Mouse (Mus musculus) neural tube, embryonic 12.5 days (tissue): Measurements from ENCODE around the gene Nags. TPM values are rescaled to one million over a fixed set of nuclear protein-coding genes. Genes with fewer than 3 reads are reported as not detected.

Source experiments
- ATAC-seq: fragments of 200-750 bp; cut with Nextera tagmentation; 2 replicates; pipeline ENCODE4 v1.8.0; 2017; ENCODE audit warnings: low read depth, mild to moderate bottlenecking, moderate TSS enrichment, moderate library complexity; ENCODE audit not compliant: low FRiP score
- H3K27ac ChIP-seq: fragments of 300-500 bp; sonication (generic); 2 replicates; pipeline ENCODE4 v1.5.1; 2016
- H3K27me3 ChIP-seq: fragments of 300-500 bp; sonication (generic); replicated peaks from 2 replicates; pipeline ENCODE4 v1.6.1; 2016; ENCODE audit warnings: mild to moderate bottlenecking
- H3K36me3 ChIP-seq: fragments of 300-500 bp; sonication (generic); 2 replicates; pipeline ENCODE4 v1.6.1; 2016; ENCODE audit warnings: mild to moderate bottlenecking
- H3K4me1 ChIP-seq: fragments of 300-500 bp; sonication (generic); 2 replicates; pipeline ENCODE4 v1.6.1; 2016
- H3K4me2 ChIP-seq: fragments of 300-500 bp; sonication (generic); replicated peaks from 2 replicates; pipeline ENCODE4 v1.6.1; 2016; ENCODE audit warnings: mild to moderate bottlenecking
- H3K4me3 ChIP-seq: fragments of 300-500 bp; sonication (generic); 2 replicates; pipeline ENCODE4 v1.5.1; 2016
- H3K9ac ChIP-seq: fragments of 300-500 bp; sonication (generic); 2 replicates; pipeline ENCODE4 v1.6.1; 2016; ENCODE audit warnings: mild to moderate bottlenecking
- H3K9me3 ChIP-seq: fragments of 300-500 bp; sonication (generic); 2 replicates; pipeline ENCODE4 v1.6.1; 2016; ENCODE audit warnings: mild to moderate bottlenecking
- WGBS: fragments of 180-500 bp; shearing (Covaris S2); methylation state at CpG from one replicate; pipeline ENCODE4 v1.1.7; 2016; 5-methylcytosine and 5-hydroxymethylcytosine counted together
- polyA plus RNA-seq: library from polyadenylated mRNA; unstranded; fragments of >200 nt; fragmentation: Nextera tagmentation; extraction: Ambion mirVana; gene quantifications from 2 replicates; pipeline ENCODE4 v1.2.1, GENCODE M21; 2016

Nags gene
- polyA plus RNA-seq, 1 experiment from 2014 or later = not detected

- Histone ChIP-seq H3K4me2 (no peak overlapping the region), H3K9ac (no peak overlapping the region), H3K27ac (no peak overlapping the region), H3K36me3 (peaks cover 31% of the 10 kb centered on the region), H3K4me3 (no peak overlapping the region), H3K9me3 (no peaks in the 10 kb centered on the region), H3K4me1 (peaks cover 9% of the 10 kb centered on the region), H3K27me3 (no peaks in the 10 kb centered on the region)
- ATAC-seq = no peak
- WGBS = 84% methylated on average over 5 of the region's 5 CpGs
These were observed 14.5 kb downstream of the Nags start for GRCm38 (mm10) chr11:102159781-102160180.

- H3K4me1 ChIP-seq = no peaks in the 10 kb centered on the region
- 64% methylated on average over 6 of the region's 6 CpGs for WGBS
- peaks cover 73% of the 10 kb centered on the region for H3K36me3 ChIP-seq
- no peaks in the 10 kb centered on the region for H3K27me3 ChIP-seq
- no peak overlapping the region for H3K9ac ChIP-seq
- H3K27ac ChIP-seq = no peak overlapping the region
- H3K4me3 ChIP-seq = no peak overlapping the region
- H3K4me2 ChIP-seq = no peak overlapping the region
- ATAC-seq = no peak
- no peaks in the 10 kb centered on the region for H3K9me3 ChIP-seq
These were observed 20.8 kb downstream of the Nags start for GRCm38 (mm10) chr11:102165971-102166722.

- 90% methylated on average over 5 of the region's 5 CpGs for WGBS
- Histone ChIP-seq H3K9ac (no peak overlapping the region), H3K36me3 (peaks cover 63% of the 10 kb centered on the region), H3K9me3 (no peaks in the 10 kb centered on the region), H3K4me1 (no peaks in the 10 kb centered on the region), H3K4me3 (no peak overlapping the region), H3K27ac (no peak overlapping the region), H3K27me3 (no peaks in the 10 kb centered on the region), H3K4me2 (no peak overlapping the region)
- ATAC-seq = no peak
These were observed 22.2 kb downstream of the Nags start for GRCm38 (mm10) chr11:102167539-102167938.

- WGBS = 88% methylated on average over 5 of the region's 5 CpGs
- Histone ChIP-seq H3K36me3 (peaks cover 56% of the 10 kb centered on the region), H3K4me2 (no peak overlapping the region), H3K4me3 (no peak overlapping the region), H3K9ac (no peak overlapping the region), H3K9me3 (no peaks in the 10 kb centered on the region), H3K27ac (no peak overlapping the region), H3K27me3 (no peaks in the 10 kb centered on the region), H3K4me1 (no peaks in the 10 kb centered on the region)
- ATAC-seq = no peak
These were observed 23.4 kb downstream of the Nags start for GRCm38 (mm10) chr11:102168689-102169088.

GRCm38 (mm10) chr11:102179836-102180235 lies 34.5 kb downstream of the Nags start:
- Histone ChIP-seq H3K36me3 (peaks cover 48% of the 10 kb centered on the region), H3K27me3 (no peaks in the 10 kb centered on the region), H3K4me2 (no peak overlapping the region), H3K4me1 (peaks cover 19% of the 10 kb centered on the region), H3K4me3 (no peak overlapping the region), H3K27ac (no peak overlapping the region), H3K9ac (no peak overlapping the region), H3K9me3 (no peaks in the 10 kb centered on the region)
- no peak for ATAC-seq

GRCm38 (mm10) chr11:102184253-102184645 lies 38.9 kb downstream of the Nags start:
- Histone ChIP-seq H3K36me3 (peaks cover 22% of the 10 kb centered on the region), H3K4me3 (peak overlapping the region; percentile 83), H3K27ac (peak overlapping the region; percentile 91), H3K27me3 (no peaks in the 10 kb centered on the region), H3K4me2 (peak overlapping the region; percentile 83), H3K4me1 (peaks cover 21% of the 10 kb centered on the region), H3K9ac (peak overlapping the region; percentile 86), H3K9me3 (no peaks in the 10 kb centered on the region)
- 5% methylated on average over 7 of the region's 7 CpGs for WGBS
- no peak for ATAC-seq

GRCm38 (mm10) chr11:102184646-102185495 lies 39.6 kb downstream of the Nags start, which contains the start of gene Lsm12:
TSS of gene Lsm12 (minus strand) at chr11:102185296.
- peaks cover 22% of the 10 kb centered on the region for H3K4me1 ChIP-seq
- H3K27me3 ChIP-seq = no peaks in the 10 kb centered on the region
- no peaks in the 10 kb centered on the region for H3K9me3 ChIP-seq
- under 1% methylated on average over 70 of the region's 70 CpGs for WGBS
- peak within 1 kb of the TSS; percentile 91 for H3K27ac ChIP-seq
- peak within 1 kb of the TSS; percentile 86 for H3K9ac ChIP-seq
- peak within 1 kb of the TSS; percentile 83 for H3K4me2 ChIP-seq
- peaks cover 18% of the 10 kb centered on the region for H3K36me3 ChIP-seq
- peak; percentile 83 for ATAC-seq
- peak within 1 kb of the TSS; percentile 83 for H3K4me3 ChIP-seq

- no peak for ATAC-seq
- peak overlapping the region; percentile 83; the same call in 1 of the 2 replicates for H3K4me3 ChIP-seq
- H3K27ac ChIP-seq = no peak overlapping the region
- no peaks in the 10 kb centered on the region for H3K9me3 ChIP-seq
- no peaks in the 10 kb centered on the region for H3K27me3 ChIP-seq
- peaks cover 13% of the 10 kb centered on the region for H3K36me3 ChIP-seq
- H3K9ac ChIP-seq = peak overlapping the region; percentile 86; the same call in 1 of the 2 replicates
- WGBS = 62% methylated on average over 3 of the region's 3 CpGs
- H3K4me2 ChIP-seq = peak overlapping the region; percentile 83
- peaks cover 28% of the 10 kb centered on the region for H3K4me1 ChIP-seq
These were observed 40.4 kb downstream of the Nags start for GRCm38 (mm10) chr11:102185677-102186076.

- Histone ChIP-seq H3K4me3 (no peak overlapping the region), H3K9ac (no peak overlapping the region), H3K27ac (no peak overlapping the region), H3K4me1 (peaks cover 34% of the 10 kb centered on the region), H3K9me3 (no peaks in the 10 kb centered on the region), H3K27me3 (no peaks in the 10 kb centered on the region), H3K36me3 (peaks cover 12% of the 10 kb centered on the region), H3K4me2 (no peak overlapping the region)
- 90% methylated on average over 1 of the region's 1 CpGs for whole genome bisulfite sequencing
- ATAC-seq = no peak
These were observed 40.9 kb downstream of the Nags start for GRCm38 (mm10) chr11:102186235-102186634.

- Histone ChIP-seq H3K9ac (no peak overlapping the region; the same call in 1 of the 2 replicates), H3K36me3 (peaks cover 20% of the 10 kb centered on the region), H3K9me3 (no peaks in the 10 kb centered on the region), H3K27ac (no peak overlapping the region), H3K4me3 (peak overlapping the region; percentile 47), H3K4me2 (peak overlapping the region; percentile 63), H3K4me1 (peaks cover 25% of the 10 kb centered on the region), H3K27me3 (no peaks in the 10 kb centered on the region)
- WGBS = 76% methylated on average over 6 of the region's 6 CpGs
- ATAC-seq = no peak
These were observed 43.7 kb downstream of the Nags start for GRCm38 (mm10) chr11:102188980-102189379.

GRCm38 (mm10) chr11:102189461-102190436 lies 44.4 kb downstream of the Nags start, which contains the start of gene G6pc3:
TSS of gene G6pc3 (plus strand) at chr11:102189620.
- ATAC-seq = peak; percentile 74
- Histone ChIP-seq H3K4me2 (peak within 1 kb of the TSS; percentile 63), H3K27me3 (no peaks in the 10 kb centered on the region), H3K9ac (peak within 1 kb of the TSS; percentile 62), H3K4me1 (peaks cover 21% of the 10 kb centered on the region), H3K36me3 (peaks cover 26% of the 10 kb centered on the region), H3K9me3 (no peaks in the 10 kb centered on the region), H3K4me3 (peak within 1 kb of the TSS; percentile 47), H3K27ac (no peak within 1 kb of the TSS)
- 3% methylated on average over 50 of the region's 50 CpGs for WGBS
